Mouse (Mus musculus) central nervous system, embryonic 11.5 days (tissue): ENCODE results near the gene Zfp62. TPM values are rescaled to one million over a fixed set of nuclear protein-coding genes. Genes with fewer than 3 reads are reported as not detected.

Experiments
- polyA plus RNA-seq: library from polyadenylated mRNA; depleted of rRNA; stranded (reverse); fragments of >200 nt; gene quantifications from 2 replicates; pipeline ENCODE4 v1.2.3, GENCODE M21; 2012; rRNA removed

Zfp62 gene
- polyA plus RNA-seq = 34.9 and 45.0 TPM in 2 replicates

GRCm38 (mm10) chr11:49203129-49203768 lies at the start of gene Zfp62:
Gene Zfp62 (plus strand): TSS chr11:49203292.

GRCm38 (mm10) chr11:49154077-49154476 lies 49.0 kb upstream of the Zfp62 start, which contains the start of gene Olfr1394:
Gene Olfr1394 (plus strand): TSS chr11:49154377.

GRCm38 (mm10) chr11:49186955-49187488 lies 16.1 kb upstream of the Zfp62 start, which contains the start of gene Btnl9:
Gene Btnl9 (minus strand): TSS chr11:49187159.

GRCm38 (mm10) chr11:49243727-49244594 lies 40.9 kb downstream of the Zfp62 start, which contains the start of gene Mgat1:
Gene Mgat1 (plus strand): TSS chr11:49244191.

Other genes with a start within 250 kb of the Zfp62 start
- gene Olfr56, start 224.4 kb upstream of the Zfp62 start, polyA plus RNA-seq = 0.02 and 0.06 TPM in 2 replicates
- gene 9930111J21Rik1, start 223.9 kb upstream of the Zfp62 start, polyA plus RNA-seq = 0.18 and 0.27 TPM in 2 replicates
- gene Gm12185, start 211.1 kb upstream of the Zfp62 start, polyA plus RNA-seq = not detected in 2 replicates
- gene Tgtp1, start 209.1 kb upstream of the Zfp62 start, polyA plus RNA-seq = not detected in 2 replicates
- 0.10 and 0.29 TPM in 2 replicates for gene 9930111J21Rik2, start 152.1 kb upstream of the Zfp62 start, polyA plus RNA-seq
- not detected in 2 replicates for gene Tgtp2, start 139.1 kb upstream of the Zfp62 start, polyA plus RNA-seq
- gene Ifi47, start 126.7 kb upstream of the Zfp62 start, polyA plus RNA-seq = 0.55 and 0.89 TPM in 2 replicates
- gene Olfr1396, start 88.4 kb upstream of the Zfp62 start, polyA plus RNA-seq = not detected in 2 replicates
- not detected in 2 replicates for gene Olfr1395, start 61.0 kb upstream of the Zfp62 start, polyA plus RNA-seq
- gene Olfr1394, start 48.9 kb upstream of the Zfp62 start, polyA plus RNA-seq = not detected in 2 replicates
- gene Btnl9, start 16.1 kb upstream of the Zfp62 start, polyA plus RNA-seq = 0.21 and 0.44 TPM in 2 replicates
- gene Mgat1, start 40.9 kb downstream of the Zfp62 start, polyA plus RNA-seq = 43.1 and 45.5 TPM in 2 replicates
- gene Olfr1393, start 75.0 kb downstream of the Zfp62 start, polyA plus RNA-seq = 0.06 and 0.17 TPM in 2 replicates
- gene Olfr1392, start 82.0 kb downstream of the Zfp62 start, polyA plus RNA-seq = 0.05 and 0.20 TPM in 2 replicates
- gene Olfr10, start 101.4 kb downstream of the Zfp62 start, polyA plus RNA-seq = not detected in 2 replicates
- not detected in 2 replicates for gene Olfr1391, start 119.5 kb downstream of the Zfp62 start, polyA plus RNA-seq
- gene Olfr1390, start 131.9 kb downstream of the Zfp62 start, polyA plus RNA-seq = not detected in 2 replicates
- not detected in 2 replicates for gene Olfr1389, start 219.8 kb downstream of the Zfp62 start, polyA plus RNA-seq
- gene Olfr1388, start 233.3 kb downstream of the Zfp62 start, polyA plus RNA-seq = 0.09 and 0.13 TPM in 2 replicates